Mouse (Mus musculus) adrenal gland, postnatal 4 days (tissue): ENCODE data around the gene Dhcr24. TPM values are rescaled to one million over a fixed set of nuclear protein-coding genes. Genes with fewer than 3 reads are reported as not detected.

ENCODE experiments used
- DNase-seq, 2 experiments: peaks; one replicate each; pipeline ENCODE4 v3.0.0; 2021 to 2022; ENCODE audit warnings: low spot score in 2 of 2, mixed read lengths in 2 of 2
- total RNA-seq, 2 experiments: library from RNA; stranded (reverse); gene quantifications; 2 replicates each; pipeline ENCODE4 v1.2.3; 2021

Gene Dhcr24
- total RNA-seq, 2 experiments from 2014 or later = 51.2 to 70.5 TPM

- DNase-seq = no peak
Observed at GRCm38 (mm10) chr4:106559343-106560212, 1.3 kb upstream of the Dhcr24 start.

GRCm38 (mm10) chr4:106560213-106560845 lies 509 bp upstream of the Dhcr24 start:
- no peak for DNase-seq

DNA sequence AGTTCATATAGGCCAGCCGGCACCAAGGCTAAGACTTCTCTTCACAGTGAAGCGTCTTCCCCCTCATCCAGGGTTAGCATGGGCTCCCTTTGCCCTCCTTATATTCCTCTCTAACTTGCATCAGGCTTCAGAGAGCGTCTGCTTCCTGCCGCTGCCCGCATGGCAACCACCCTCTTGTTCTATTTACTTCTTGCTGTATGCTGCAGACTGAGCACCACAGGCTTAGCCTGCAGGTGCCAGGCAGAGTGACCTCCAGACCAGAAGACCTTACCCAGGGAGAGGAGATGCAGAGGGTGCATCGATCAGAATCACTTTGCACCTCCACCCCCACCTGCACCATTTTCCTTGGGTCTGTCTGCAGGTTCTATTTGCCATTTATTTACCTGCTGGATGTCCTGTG lies 1.2 kb downstream of the Dhcr24 start:
- DNase-seq = no peak

DNA sequence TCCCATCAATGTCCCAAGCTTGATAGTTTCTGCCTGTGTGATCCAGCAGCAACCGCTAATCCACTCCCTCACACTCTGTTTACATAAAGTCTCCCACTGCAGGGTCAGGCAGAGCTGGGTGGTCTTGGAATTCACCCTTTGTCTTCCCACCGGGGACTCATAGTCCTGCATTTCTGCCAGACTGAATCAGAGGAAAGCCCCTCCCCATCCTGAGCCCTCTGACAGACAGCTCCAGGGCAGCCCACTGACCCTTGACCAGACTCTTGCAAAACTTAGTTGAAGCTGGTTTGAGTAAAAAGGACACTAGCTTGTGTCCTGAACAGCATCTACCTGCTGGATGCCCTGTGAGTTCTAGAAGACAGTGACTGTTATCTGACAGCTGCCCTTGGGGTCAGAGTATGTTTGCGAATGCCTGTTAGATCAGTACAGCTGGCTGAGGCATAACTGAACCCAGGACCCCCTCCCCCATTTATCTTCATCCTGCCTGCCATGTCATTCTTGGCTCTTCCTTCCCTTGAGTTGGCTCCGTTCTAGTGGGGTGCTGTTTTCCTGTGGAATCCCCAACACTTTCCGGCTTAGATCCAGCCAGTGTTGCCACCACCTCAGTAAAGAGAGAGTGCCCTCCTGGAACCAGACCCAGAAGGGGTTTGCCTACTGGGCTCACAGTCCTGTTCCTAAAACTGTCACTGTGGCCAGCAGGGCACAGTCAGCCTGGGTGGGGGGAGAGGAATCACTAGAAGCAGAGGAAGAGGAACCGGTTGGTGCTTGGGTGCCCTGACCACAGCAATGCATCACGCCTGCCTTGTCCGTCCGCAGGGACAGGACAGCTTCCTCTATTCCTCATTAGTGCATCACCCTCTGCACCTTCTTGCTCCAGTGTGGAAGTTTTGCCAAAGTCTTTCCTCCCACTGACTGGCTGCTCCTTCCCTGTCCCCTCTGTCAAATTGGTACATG lies 2.3 kb downstream of the Dhcr24 start:
- DNase-seq = no peak

DNA sequence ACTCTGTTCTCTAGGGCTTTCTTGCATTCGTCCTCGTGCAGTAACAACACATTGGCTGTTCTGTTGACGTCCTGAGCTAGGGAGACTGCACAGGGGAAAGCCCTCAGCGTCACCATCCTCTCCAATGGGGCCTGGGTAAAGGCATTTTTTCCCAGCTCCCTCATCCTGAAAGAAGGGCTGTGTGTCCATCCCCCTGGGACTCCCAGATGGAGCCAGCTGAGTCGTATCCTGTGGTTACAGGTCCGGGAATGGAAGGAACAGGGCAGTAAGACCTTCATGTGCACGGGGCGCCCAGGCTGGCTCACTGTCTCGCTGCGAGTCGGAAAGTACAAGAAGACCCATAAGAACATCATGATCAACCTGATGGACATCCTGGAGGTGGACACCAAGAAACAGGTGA lies 3.3 kb downstream of the Dhcr24 start:
- no peak for DNase-seq

- DNase-seq = no peak
Observed at GRCm38 (mm10) chr4:106569680-106570079, 8.8 kb downstream of the Dhcr24 start.

DNA sequence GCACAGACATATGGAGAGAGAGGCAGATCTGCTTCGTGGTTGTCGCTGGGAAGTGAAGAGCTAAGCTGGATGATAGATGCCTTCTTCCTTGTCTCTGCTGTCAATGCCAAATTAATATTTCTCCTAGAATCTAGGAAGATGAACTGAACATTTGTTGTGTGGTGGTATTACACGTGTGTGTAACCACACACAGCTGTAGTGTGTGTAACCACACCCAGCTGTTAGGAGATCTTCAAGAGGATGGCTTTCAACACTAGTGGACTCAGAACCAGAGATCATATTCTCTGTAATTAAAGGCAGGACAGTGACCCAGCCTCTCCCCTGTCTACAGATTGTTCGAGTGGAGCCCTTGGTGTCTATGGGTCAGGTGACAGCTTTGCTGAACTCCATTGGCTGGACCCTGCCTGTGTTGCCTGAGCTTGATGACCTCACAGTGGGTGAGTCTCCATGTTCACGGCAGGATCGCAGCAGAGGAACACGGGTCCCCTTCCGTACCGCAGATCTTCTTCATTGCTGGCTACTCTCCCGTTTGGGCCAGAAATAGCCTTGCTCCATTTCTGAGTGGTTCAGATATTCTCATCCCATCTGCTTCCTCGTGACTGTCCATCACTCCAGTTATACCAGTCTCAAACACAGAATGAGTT lies 10.4 kb downstream of the Dhcr24 start:
- no peak for DNase-seq

GRCm38 (mm10) chr4:106575022-106575421 lies 14.2 kb downstream of the Dhcr24 start:
- DNase-seq = no peak

- no peak for DNase-seq
Observed at GRCm38 (mm10) chr4:106577511-106577910, 16.7 kb downstream of the Dhcr24 start.

- DNase-seq = no peak
Observed at GRCm38 (mm10) chr4:106581176-106581864, 20.5 kb downstream of the Dhcr24 start.

DNA sequence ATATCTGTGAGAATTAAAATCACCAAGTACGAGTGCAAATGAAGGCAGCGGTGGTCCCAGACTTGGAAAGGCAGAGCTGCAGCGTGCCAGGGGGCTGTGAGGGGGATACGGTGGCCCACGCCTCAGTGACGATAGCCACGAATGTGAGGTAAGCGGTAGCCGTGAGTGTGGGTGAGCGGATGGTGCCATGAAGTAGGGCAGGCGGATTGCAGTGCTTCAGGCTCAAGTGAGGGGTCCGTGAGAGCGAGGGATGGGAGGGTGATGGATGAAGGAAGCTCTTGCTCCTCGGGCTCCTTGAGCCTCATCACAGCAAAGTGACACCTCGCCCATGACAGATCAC lies 21.0 kb downstream of the Dhcr24 start:
- no peak for DNase-seq

DNA sequence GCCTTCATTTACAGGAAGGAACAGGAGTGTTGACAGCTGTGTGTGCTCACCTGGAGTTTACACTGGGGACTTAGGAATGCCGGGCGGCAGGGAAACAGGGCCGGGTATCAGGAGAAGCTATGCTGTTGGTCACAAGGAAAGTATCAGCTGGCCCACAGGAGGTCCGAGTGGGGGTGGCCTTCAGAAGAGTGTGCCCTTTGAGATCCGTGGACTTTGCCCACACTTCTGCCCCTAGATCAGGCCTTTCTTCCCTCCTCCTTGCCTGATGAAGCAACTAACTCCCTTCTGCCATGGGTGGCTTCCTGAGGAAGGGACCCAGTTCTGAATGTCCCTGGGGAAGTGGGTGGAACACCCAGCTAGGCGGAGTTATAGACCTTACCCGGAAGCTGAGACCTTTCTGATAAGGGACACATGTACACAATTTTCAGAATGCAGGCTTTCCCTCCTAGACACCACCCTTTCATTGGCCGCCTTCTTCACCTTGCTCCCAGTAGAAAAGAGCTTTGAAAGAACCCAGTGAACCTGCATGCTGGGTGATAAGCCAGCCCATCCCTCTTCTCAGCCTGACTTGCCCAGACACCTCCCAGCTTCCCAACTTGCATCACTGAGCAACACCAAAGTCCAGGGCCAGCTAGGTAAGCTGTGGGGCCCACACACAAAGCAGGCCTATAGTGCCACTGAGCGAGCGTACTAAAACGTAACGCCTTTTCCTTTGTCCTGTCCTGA lies 21.8 kb downstream of the Dhcr24 start:
- no peak for DNase-seq

GRCm38 (mm10) chr4:106584665-106585064 lies 23.8 kb downstream of the Dhcr24 start:
- no peak for DNase-seq

DNA sequence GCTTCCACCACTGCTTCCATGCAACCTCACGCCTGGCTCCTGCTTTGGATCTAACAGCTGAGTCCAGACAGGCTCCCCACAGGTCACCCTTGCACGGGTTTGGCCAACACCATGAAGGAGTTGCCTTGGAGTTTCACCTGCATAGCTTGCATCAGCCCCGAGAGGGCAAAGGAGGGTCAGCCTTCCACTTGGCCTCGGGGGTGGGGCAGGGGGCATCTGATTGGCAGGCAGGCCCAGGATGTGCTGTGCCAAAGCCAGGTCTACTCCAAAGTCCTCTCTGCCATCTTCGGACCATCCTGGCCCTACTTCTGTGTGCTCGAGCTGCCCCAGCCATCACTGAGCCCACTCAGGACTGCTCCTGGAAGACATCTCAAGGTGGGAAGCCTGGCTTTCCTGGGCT lies 26.2 kb downstream of the Dhcr24 start:
- DNase-seq = no peak

DNA sequence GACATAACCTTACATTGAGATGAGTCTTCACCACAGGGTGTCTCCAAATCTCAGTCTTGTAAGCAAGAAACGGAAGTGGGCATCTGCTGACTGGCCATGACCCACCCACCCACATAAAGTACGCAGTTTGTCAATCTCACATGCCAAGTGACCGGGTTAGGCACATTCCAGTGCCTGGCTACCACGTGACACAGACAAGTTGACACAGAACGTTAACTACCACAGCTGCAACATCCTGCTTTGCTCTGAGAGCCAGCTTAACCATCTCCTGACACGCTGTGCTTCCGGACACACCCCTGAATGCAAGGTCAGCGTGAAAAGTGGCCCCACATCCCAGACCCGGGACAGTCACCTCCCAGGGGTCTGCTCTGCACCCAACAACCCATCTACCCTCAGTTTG lies 29.3 kb downstream of the Dhcr24 start:
- DNase-seq = no peak

DNA sequence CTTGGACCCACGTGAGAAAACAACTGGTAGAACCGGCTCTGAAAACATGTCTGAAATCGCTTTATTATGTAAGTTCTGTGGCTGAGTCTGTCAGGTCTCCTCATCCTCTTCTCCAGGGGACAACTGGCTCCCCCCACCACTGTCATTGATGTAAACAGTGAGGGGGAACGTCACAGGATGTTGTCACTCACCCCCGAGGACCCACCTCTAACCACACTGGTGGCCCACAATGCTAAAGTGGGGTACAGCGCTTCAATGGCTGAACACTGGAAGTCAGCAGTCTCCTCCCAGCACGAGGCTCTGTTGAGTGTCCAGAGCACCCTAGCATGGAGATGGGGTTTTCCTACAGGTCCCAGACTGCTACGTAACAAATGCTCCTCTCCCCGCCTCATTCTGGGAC lies 30.0 kb downstream of the Dhcr24 start:
- DNase-seq = no peak

DNA sequence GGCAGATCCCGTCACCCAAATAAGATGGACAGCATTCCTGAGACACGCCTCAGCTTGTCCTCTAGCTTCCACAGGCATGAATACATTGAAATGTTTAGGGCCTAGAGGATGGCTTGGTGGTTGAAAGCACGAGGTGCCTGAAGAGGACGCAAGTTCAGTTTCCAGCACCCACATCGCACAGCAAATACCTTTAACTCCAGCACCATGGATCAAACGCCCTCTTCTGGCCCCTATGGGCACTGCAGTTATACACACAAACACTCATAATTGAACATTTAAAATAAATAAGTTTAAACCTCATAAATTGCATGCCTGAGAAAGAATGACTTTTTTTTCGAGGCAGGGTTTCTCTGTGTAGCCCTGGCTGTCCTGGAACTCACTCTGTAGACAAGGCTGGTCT lies 32.8 kb downstream of the Dhcr24 start:
- DNase-seq = no peak

GRCm38 (mm10) chr4:106596200-106596599 lies 35.4 kb downstream of the Dhcr24 start:
- no peak for DNase-seq

DNA sequence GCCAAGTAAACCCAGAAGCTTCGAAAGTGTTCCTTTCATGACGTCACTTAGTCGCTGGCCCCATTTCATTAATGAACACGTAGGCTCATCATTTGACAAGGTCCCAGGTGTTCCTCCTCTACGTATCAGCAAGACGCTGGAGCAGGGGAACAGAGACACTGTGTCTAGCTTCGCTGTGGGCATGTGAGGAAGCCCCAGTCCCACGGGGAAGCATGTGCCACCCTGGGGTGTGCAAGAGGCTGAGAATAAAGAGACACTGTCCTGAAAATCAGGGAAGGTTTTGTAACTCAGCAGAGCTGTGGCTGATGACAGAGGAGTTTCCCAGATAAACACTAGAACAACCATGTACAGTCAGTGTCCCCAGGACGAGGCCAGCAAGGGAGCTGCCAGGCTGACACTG lies 36.2 kb downstream of the Dhcr24 start:
- DNase-seq = no peak

GRCm38 (mm10) chr4:106597741-106598140 lies 36.9 kb downstream of the Dhcr24 start:
- no peak for DNase-seq
